Mouse (Mus musculus): ENCODE data around the gene Zbtb24. TPM values are rescaled to one million over a fixed set of nuclear protein-coding genes. Genes with fewer than 3 reads are reported as not detected.

The Zbtb24 gene
- 9.1 and 12.0 TPM in 2 replicates for polyA plus RNA-seq (2012)

DNA sequence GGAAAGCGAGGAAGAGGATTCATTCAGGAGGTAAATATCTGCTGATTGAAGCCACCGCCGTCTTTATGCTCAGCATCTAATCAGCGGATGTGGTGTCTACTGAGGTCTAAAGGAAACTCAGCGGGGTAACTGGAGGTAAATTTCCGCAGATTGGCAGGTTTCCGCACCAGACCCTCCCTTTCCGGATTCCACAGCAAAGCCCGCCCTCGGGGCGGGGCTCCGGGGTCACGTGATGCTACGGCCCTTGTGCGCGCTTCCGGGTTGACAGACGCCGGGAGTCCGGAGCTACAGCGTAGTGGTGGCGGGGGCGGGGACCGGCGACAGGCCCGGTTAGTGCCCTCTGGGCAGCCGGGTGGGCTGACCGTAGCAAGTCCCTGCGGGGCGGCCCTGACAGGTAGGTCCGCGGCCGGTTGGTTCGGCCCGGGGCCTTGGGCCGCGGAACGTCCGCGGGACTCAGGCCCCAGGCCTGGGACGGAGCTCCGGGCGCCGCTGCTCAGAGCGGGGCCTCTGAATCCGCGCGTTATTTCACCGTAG, at the start of gene Zbtb24:
Zbtb24 (plus strand) TSS at position 247 of the 534 bp plus-strand sequence.
- TF ChIP-seq GATA1 (IDR thresholded peaks at IDR 0.05; ENCODE audit: low read length), result no peak

DNA sequence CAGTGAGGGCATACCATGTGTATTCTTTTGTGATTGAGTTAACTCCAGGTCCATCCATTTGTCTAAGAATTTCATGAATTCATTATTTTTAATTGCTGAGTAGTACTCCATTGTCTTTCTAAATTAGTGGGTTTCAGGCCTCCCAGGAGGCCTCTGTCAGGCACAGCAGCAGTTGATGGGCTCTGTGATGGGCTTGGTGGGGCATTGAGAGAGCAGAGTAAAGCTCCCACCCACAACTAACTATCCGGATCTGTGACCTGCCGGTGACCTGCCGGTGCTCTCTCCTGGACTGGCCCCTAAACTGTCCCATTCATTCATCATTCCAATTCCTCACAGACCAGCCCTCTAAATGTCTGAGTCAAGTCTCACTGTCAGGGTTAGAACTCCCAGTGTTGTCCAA, 49.1 kb upstream of the Zbtb24 start:
- TF ChIP-seq GATA1 (IDR thresholded peaks at IDR 0.05; ENCODE audit: low read length), result no peak

DNA sequence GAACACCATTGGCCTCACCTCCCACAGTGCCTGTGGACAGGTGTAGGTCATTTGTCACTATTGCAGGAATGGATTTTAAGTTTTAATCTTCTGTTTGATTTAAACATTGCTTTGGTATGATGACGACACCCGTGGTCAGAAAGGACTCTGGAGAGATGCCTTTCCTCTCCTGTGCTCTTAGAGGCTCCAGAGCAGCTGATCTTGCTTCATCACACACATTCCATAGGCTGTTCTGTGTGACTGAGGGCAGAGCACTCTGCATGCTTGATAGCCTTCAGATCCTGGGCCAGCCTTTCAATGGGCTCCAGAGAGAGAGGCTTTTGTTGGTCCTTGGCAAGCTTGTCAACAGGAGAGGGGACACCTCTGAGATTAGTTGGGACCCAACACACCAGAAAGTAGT, 46.8 kb upstream of the Zbtb24 start:
- no peak for TF ChIP-seq GATA1 (IDR thresholded peaks at IDR 0.05; ENCODE audit: low read length)

DNA sequence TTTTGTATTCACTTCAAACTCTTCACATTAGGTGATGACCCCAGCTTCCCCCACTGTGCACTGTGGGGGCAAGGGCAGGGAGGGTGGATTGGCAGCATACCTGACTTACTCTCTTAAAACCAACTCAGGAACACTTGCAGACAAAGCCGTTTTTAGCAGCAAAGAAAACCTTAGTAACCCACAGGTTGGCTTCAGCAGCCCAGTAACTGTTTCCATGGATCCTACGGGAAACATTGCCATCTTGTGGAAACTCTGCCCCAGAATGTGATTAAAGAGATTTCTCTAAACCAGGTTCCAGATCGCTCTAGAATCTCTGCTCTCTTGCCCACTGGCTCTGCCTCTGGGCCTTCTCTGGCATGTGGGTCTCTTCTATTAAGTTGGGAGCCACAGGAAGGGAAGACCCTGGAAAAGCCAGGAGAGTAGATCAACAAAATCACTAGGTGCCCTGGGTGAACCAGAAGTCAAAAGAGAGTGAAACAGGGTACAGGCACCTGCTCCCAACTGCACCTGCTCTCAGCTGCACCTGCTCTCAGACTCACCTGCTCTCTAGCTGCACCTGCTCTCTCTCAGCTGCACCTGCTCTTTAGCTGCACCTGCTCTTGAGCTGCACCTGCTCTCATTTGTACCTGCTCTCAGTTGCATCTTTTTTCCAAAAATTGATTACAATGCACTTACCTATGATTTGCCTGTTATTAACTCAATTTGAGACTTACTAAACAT, 46.1 kb upstream of the Zbtb24 start:
- no peak for TF ChIP-seq GATA1 (IDR thresholded peaks at IDR 0.05; ENCODE audit: low read length)

DNA sequence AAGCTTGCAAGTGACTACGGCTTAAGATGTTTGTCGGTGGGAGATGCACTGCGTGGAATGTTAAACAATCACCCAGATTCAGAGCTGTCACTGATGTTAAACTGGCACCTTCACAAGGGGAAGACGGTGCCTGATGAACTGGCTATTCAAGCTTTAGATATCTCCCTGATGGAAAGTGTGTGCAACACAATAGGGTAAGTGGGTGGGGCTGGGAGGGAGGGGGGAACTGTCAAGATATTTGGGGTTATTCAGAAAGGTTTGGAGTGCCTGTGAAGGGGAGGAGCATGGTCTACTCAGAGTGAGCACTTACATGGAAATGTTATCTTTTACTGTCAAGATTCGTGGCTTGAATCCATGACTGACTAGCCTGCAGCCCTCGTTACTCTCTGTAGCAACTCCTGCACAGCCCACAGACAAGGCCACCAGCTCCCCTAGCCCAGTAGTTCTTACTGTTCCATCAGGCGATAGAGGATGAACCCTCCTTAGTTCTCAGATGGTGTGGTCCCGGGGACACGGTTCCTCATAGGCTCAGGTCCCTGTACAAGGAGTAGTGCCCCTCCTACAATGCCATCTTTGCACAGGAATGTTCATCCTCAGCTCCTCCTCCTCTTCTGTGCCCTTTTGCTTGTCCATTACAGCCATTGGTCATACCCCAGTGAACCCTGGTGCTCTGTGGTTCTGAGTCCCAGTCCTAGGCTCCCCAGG, 29.5 kb upstream of the Zbtb24 start:
- TF ChIP-seq GATA1 (IDR thresholded peaks at IDR 0.05; ENCODE audit: low read length), result no peak

DNA sequence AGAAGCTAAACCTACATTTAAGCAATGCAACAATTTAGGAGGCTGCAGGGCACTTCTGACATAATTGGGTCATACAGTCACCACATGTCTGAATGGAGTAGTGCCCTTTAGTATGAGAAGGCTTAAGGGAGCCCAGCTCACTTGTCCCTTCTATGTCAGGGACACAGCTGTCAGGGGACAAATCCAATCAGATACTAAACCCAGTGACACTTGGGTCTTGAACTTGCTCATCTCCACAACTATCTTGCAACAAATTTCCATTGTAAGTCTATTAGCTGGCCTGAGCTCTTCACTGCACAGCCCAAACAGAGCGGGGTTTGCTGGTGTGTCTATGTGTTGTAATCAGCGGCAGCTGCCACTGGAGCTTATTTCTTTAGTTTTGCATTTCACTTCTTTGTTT, 26.5 kb upstream of the Zbtb24 start:
- TF ChIP-seq GATA1 (IDR thresholded peaks at IDR 0.05; ENCODE audit: low read length), result no peak

DNA sequence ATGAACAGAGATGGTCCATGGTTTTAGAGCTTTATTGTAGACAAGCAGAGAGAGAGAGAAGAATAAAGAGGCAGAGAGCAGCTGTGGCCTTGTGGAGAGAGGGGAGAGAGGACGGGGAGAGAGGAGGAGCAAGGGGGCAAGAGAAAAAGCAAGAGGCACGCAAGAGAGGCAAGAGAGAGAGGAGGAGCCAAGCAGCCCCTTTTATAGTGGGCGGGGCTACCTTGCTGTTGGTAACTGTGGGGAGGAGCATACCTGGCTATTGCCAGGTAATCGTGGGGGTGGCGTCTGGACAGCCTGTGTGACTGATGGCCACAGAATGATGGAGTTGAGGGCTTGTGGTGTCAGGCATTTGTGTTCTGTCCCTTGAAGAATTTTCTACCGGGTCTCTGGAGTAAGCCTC, 23.8 kb upstream of the Zbtb24 start:
- TF ChIP-seq GATA1 (IDR thresholded peaks at IDR 0.05; ENCODE audit: low read length), result no peak

DNA sequence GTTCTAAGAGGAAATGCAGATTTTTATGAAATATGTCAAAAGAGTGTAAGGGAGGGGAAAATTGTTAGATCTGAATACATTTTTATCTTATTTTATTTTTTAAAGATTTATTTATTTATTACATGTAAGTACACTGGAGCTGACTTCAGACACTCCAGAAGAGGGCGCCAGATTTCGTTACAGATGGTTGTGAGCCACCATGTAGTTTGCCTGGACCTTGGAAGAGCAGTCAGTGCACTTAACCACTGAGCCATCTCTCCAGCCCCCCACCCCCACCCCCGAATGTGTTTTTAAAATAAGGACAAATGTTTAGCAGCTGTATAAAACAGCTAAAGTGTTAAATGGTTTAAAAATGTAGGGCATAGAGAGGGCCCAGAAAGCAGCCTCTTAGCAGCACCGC, 15.6 kb upstream of the Zbtb24 start:
- no peak for TF ChIP-seq GATA1 (IDR thresholded peaks at IDR 0.05; ENCODE audit: low read length)

DNA sequence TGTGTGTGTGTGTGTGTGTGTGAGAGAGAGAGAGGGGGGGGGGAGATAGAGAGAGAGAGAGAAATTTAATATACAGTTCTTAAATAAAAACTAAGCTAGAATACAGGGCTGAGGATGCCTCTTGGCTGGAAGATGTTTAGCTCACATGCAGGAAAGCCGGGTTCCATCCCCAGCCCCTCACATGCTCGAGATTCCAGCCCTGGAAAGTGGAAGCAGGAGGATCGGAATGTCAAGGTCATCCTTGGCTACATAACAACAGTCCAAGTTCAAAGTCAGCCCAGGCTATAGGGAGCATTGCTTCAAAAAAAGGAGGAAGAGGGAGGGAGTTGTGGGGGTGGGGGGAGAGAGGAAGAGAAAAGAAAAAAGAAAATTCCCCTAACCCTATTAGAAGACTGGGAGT, 15.0 kb upstream of the Zbtb24 start:
- no peak for TF ChIP-seq GATA1 (IDR thresholded peaks at IDR 0.05; ENCODE audit: low read length)

DNA sequence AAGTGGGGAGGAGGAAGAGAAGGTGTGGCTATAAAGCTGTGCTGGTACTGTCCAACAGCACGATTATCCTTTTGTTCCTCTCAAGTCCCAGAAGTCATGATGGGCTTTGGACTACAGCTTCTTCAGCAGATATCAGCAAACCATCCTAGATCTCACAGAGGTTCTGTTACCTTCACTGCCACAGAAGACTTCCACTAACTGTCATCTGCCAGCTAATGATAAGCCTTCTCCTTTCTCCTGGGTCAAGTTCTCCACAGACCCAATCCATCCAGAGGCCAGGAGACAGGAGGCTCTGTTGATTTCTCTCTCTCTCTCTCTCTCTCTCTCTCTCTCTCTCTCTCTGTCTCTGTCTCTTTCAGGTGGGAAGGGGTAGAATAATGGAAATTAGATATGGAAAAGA, 2.0 kb upstream of the Zbtb24 start:
- no peak for TF ChIP-seq GATA1 (IDR thresholded peaks at IDR 0.05; ENCODE audit: low read length)

DNA sequence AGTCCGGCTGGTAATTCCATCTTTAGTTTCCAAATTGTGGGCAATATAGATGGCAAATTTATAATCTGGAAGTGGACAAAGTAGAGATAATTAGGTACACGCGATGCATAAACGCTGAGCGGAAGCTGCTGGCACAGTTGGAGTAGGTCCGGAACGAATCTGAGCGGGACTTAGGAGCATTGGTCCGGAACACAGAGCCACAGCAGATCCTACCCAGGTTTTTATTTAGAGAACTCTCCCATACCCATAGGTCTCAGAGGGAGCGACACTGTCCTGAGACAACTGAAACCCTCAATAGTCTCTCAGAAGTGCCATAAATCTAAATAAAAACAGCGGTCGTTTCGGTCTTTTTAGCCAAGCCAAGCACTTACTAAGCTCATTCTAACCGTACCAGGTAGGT, 499 bp upstream of the Zbtb24 start:
- TF ChIP-seq GATA1 (IDR thresholded peaks at IDR 0.05; ENCODE audit: low read length), result no peak

DNA sequence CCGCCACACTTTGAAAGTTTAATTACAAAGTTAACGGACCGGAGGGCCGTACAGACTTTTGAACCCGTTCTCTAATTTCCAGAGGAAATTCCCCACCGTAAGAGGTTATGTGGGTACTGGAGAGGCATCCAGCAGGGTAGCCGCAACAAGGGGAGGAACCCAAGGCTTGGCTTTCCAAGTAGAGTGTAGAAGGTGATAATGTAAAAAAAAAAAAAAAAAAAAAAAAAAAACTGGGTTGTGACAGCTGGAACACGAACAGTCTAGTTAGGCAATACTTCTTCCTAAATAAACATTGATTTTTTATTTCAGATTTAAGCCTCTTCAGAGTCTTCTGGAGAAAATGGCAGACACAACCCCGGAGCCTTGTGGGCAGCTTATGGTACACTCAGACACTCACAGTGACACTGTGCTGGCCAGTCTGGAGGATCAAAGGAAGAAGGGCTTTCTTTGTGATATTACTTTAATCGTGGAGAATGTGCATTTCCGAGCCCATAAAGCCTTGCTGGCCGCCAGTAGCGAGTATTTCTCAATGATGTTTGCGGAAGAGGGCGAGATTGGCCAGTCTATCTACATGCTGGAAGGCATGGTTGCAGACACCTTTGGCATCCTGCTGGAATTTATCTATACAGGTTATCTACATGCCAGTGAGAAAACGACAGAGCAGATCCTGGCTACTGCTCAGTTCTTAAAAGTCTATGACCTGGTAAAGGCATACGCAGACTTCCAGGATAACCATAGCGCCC, 768 bp downstream of the Zbtb24 start:
- no peak for TF ChIP-seq GATA1 (IDR thresholded peaks at IDR 0.05; ENCODE audit: low read length)

DNA sequence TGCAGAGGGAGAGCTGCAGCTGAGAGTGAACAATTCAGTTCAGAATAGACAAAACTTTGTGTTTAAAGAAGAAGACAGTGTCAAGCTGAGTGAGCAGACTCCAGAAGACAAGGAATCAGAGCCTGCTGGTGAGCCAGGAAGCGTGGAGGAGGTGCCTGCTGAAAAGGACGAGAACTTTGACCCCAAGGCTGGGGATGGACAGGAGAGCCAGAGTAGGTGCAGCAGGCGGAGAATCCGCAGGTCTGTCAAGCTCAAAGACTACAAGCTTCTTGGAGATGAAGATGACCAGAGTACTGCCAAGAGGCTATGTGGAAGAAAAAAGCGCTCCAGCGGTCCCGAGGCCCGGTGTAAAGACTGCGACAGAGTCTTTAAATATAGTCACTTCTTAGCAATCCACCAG, 1.5 kb downstream of the Zbtb24 start:
- TF ChIP-seq GATA1 (IDR thresholded peaks at IDR 0.05; ENCODE audit: low read length), result no peak

DNA sequence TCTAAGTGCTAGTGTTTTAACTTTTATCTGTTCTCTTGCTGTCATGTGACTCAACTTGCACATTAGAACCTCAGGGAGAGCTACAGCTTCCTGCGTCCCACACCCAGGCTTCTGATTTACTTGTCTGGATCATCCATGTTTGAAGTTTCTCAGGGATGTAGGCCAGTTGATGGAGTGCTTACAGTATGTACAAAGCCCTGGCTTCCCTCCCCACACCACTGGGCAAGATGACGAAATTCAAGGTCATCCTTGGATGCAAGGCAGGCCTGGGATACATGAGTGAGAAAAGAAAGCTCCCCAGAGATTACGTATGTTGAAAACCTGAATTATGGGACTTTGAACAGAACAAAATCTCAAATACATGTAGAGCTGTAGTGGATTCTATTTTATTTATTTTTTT, 2.6 kb downstream of the Zbtb24 start:
- TF ChIP-seq GATA1 (IDR thresholded peaks at IDR 0.05; ENCODE audit: low read length), result no peak

DNA sequence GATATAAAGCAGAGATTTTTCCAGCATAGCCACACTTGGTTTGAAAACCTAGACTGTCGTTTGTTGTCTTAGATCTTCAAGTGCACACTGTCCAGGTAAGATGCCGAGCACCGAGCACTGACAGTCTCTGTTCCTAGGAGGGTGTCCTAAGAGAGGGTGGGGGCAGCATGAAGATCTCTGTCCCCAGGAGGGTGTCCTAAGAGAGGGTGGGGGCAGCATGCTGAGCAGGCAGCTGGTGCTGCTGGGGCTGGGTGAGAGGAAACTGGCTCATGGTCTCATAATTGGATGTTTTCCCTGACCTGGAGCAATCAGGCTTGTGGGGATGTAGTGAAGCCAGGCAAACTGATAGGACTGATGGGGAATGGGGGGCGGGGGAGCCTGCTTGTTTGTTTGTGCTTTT, 9.8 kb downstream of the Zbtb24 start:
- TF ChIP-seq GATA1 (IDR thresholded peaks at IDR 0.05; ENCODE audit: low read length), result no peak

DNA sequence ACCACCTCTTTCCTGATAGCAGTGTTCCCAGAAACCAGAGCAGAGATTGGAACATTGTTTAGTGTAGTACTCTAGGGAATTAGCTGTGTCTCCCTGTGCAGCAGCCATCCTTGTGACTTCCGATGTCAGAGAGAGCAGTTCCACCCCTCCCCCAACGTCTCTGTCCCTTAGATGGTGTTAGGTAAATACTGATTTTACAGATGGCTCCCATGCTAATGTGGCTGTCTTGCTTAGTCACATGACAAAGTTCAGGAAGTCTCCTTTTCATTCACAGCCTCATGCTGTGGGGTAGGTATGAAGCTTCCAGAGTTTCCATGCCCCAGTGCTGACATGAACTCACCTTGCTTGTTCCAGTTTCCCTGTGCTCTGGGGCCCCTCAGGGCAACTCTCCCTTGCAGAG, 10.3 kb downstream of the Zbtb24 start:
- no peak for TF ChIP-seq GATA1 (IDR thresholded peaks at IDR 0.05; ENCODE audit: low read length)
